21 mouse cellular contexts compared by ENCODE assay signal in the genomic region with DNA sequence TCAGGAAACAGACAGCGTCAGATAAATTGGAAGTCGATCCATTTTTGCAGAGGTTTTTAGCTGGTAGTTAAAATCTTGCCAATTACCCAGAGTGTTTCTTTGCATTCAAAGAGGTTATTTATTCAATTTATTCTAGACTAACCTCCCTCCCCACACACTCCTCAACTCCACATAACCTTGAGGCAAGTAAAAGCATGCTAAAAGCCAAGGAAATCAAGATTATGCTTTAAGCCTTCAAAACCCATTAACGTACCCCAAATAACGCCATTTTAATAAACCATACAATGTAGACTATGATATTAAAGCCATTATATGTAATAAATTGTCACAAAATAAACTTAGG.
DNase-seq lines count a peak whose midpoint lies in the region; ATAC-seq and TF ChIP-seq lines count a peak whose summit lies in the region.
"Had no signal": no experiment of that assay in that cellular context is flagged by ENCODE, and none has a peak within 500 bp of the region (broad histone marks: within the 10 kb centered on the region; RNA-seq: fewer than 3 reads in every experiment).

No protein-coding gene starts in this region.

- no peak overlapping the region for H3K9ac ChIP-seq in midbrain, embryonic 12.5 days (replicated peaks)
- no peak overlapping the region for H3K9ac ChIP-seq in hindbrain, postnatal 0 days (replicated peaks; ENCODE audit: low read length)
- no peak overlapping the region for H3K9ac ChIP-seq in neural tube, embryonic 15.5 days (replicated peaks)
- H3K9ac ChIP-seq: heart, embryonic 15.5 days; limb, embryonic 12.5 days; liver, embryonic 13.5 days; lung, embryonic 14.5 days had no signal

- no peaks in the 10 kb centered on the region for H3K27me3 ChIP-seq in midbrain, embryonic 12.5 days
- no peaks in the 10 kb centered on the region for H3K27me3 ChIP-seq in midbrain, embryonic 10.5 days (ENCODE audit: low read depth, poor library complexity, severe bottlenecking)
- no peaks in the 10 kb centered on the region for H3K27me3 ChIP-seq in hindbrain, embryonic 10.5 days (ENCODE audit: insufficient read depth, poor library complexity, severe bottlenecking)
- no peaks in the 10 kb centered on the region for H3K27me3 ChIP-seq in hindbrain, postnatal 0 days (ENCODE audit: insufficient read depth, low read length)
- H3K27me3 ChIP-seq in neural tube, embryonic 15.5 days (replicated peaks), result no peaks in the 10 kb centered on the region
- H3K27me3 ChIP-seq: heart, embryonic 15.5 days; limb, embryonic 12.5 days; liver, embryonic 13.5 days had no signal

- H3K4me2 ChIP-seq in midbrain, embryonic 12.5 days (replicated peaks), result no peak overlapping the region
- no peak overlapping the region for H3K4me2 ChIP-seq in hindbrain, postnatal 0 days (ENCODE audit: low read depth, low read length)
- H3K4me2 ChIP-seq in neural tube, embryonic 15.5 days, result peak overlapping the region; percentile 37
- H3K4me2 ChIP-seq: heart, embryonic 15.5 days; limb, embryonic 12.5 days; liver, embryonic 13.5 days; lung, embryonic 14.5 days had no signal

- H3K27ac ChIP-seq in midbrain, embryonic 12.5 days (replicated peaks), result peak overlapping the region; percentile 71
- no peak overlapping the region; the same call in 1 of the 2 replicates for H3K27ac ChIP-seq in midbrain, embryonic 10.5 days (replicated peaks)
- 0 out of 2 replicates have a peak overlapping the region, but pooled peaks have one; percentile 56 for H3K27ac ChIP-seq in hindbrain, embryonic 10.5 days
- H3K27ac ChIP-seq in hindbrain, postnatal 0 days, result peak overlapping the region; percentile 33
- H3K27ac ChIP-seq in neural tube, embryonic 15.5 days (replicated peaks), result peak overlapping the region; percentile 77
- H3K27ac ChIP-seq: heart, embryonic 15.5 days; limb, embryonic 12.5 days; liver, embryonic 13.5 days; stomach, postnatal 0 days had no signal

- no peaks in the 10 kb centered on the region for H3K9me3 ChIP-seq in midbrain, embryonic 12.5 days
- no peaks in the 10 kb centered on the region for H3K9me3 ChIP-seq in midbrain, embryonic 10.5 days (replicated peaks)
- no peaks in the 10 kb centered on the region for H3K9me3 ChIP-seq in hindbrain, embryonic 10.5 days
- no peaks in the 10 kb centered on the region for H3K9me3 ChIP-seq in hindbrain, postnatal 0 days (ENCODE audit: low read length)
- no peaks in the 10 kb centered on the region for H3K9me3 ChIP-seq in neural tube, embryonic 15.5 days (replicated peaks)
- H3K9me3 ChIP-seq: heart, embryonic 15.5 days; limb, embryonic 12.5 days; liver, embryonic 13.5 days had no signal

- no peak for TF ChIP-seq CTCF in hindbrain, postnatal 0 days (IDR thresholded peaks at IDR 0.05; ENCODE audit: low read depth)

- no peak for DNase-seq in midbrain, embryonic 10.5 days (ENCODE audit: low spot score)
- no peak for DNase-seq in hindbrain, embryonic 10.5 days (ENCODE audit: low spot score)
- DNase-seq in hindbrain, postnatal 0 days (ENCODE audit: low spot score), result no peak
- DNase-seq in lung, postnatal 25 days (ENCODE audit: low spot score), result no peak
- DNase-seq: cerebellum, adult 2 months; cerebellum, postnatal 36 days; gastrocnemius, postnatal 10 days; heart, adult 18-20 months; heart, postnatal 4 days; kidney, postnatal 36 days; layer of hippocampus, adult 9-11 months; liver, embryonic 13.5 days; lung, embryonic 14.5 days; right cerebral cortex, postnatal 4 days had no signal

- H3K4me3 ChIP-seq in midbrain, embryonic 12.5 days, result no peak overlapping the region
- no peak overlapping the region for H3K4me3 ChIP-seq in midbrain, embryonic 10.5 days
- no peak overlapping the region for H3K4me3 ChIP-seq in hindbrain, embryonic 10.5 days
- H3K4me3 ChIP-seq in hindbrain, postnatal 0 days (ENCODE audit: low read length), result no peak overlapping the region
- no peak overlapping the region for H3K4me3 ChIP-seq in neural tube, embryonic 15.5 days (replicated peaks)
- H3K4me3 ChIP-seq: heart, embryonic 15.5 days; limb, embryonic 12.5 days; liver, embryonic 13.5 days had no signal

- 79% methylated on average over 4 of the region's 4 CpGs for WGBS in midbrain, embryonic 12.5 days
- WGBS in midbrain, embryonic 10.5 days, result 92% methylated on average over 4 of the region's 4 CpGs
- 93% methylated on average over 4 of the region's 4 CpGs for WGBS in hindbrain, embryonic 10.5 days
- WGBS in hindbrain, postnatal 0 days, result 57% methylated on average over 4 of the region's 4 CpGs
- WGBS in neural tube, embryonic 15.5 days, result 44% methylated on average over 4 of the region's 4 CpGs

- H3K4me1 ChIP-seq in midbrain, embryonic 12.5 days, result peaks cover 7% of the 10 kb centered on the region
- no peaks in the 10 kb centered on the region for H3K4me1 ChIP-seq in midbrain, embryonic 10.5 days
- 0 out of 2 replicates have a peak, but pooled peaks cover 5% of the 10 kb centered on the region for H3K4me1 ChIP-seq in hindbrain, embryonic 10.5 days (replicated peaks)
- no peaks in the 10 kb centered on the region for H3K4me1 ChIP-seq in hindbrain, postnatal 0 days (ENCODE audit: insufficient read depth, low read length)
- H3K4me1 ChIP-seq in neural tube, embryonic 15.5 days, result peaks cover 9% of the 10 kb centered on the region
- H3K4me1 ChIP-seq: heart, embryonic 15.5 days; limb, embryonic 12.5 days; liver, embryonic 13.5 days had no signal

- H3K36me3 ChIP-seq in midbrain, embryonic 12.5 days, result no peaks in the 10 kb centered on the region
- peaks cover 12% of the 10 kb centered on the region for H3K36me3 ChIP-seq in midbrain, embryonic 10.5 days
- peaks cover 6% of the 10 kb centered on the region; the same call in 1 of the 2 replicates for H3K36me3 ChIP-seq in hindbrain, embryonic 10.5 days
- no peaks in the 10 kb centered on the region for H3K36me3 ChIP-seq in hindbrain, postnatal 0 days (ENCODE audit: insufficient read depth, low read length)
- H3K36me3 ChIP-seq in neural tube, embryonic 15.5 days, result no peaks in the 10 kb centered on the region
- H3K36me3 ChIP-seq: heart, embryonic 15.5 days; limb, embryonic 12.5 days; liver, embryonic 13.5 days had no signal

- ATAC-seq in midbrain, embryonic 12.5 days (ENCODE audit: low FRiP score, low read depth), result no peak
- no peak for ATAC-seq in hindbrain, postnatal 0 days
- peak; percentile 54; the same call in 1 of the 2 replicates for ATAC-seq in neural tube, embryonic 15.5 days (ENCODE audit: low FRiP score)
- no peak for ATAC-seq in erythroid progenitor cell, adult 5-6 weeks (replicated peaks; ENCODE audit: low FRiP score, poor library complexity, severe bottlenecking)
- ATAC-seq: intestine, embryonic 16.5 days had no signal
